Mouse (Mus musculus): ENCODE data around the gene D11Wsu47e.

DNA sequence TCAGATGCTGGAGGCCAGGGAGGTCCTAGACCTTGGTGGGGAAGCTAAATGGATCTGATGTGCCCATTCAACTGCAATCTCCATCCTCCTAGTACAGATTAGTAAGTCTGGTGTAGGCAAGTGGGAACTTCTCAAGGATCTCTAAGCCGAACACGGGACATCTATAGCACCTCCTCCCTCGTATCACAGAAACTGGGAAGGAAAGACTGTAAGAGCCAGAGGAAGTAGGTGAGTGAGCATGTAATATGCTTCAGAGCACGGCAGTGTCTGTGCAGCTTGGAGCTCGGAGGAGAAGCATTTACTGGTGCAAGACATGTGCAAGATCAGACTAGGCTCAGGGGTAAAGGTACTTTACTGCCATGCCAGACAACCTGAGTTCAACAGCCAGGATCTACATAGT is 15.4 kb upstream of the D11Wsu47e start:
- TF ChIP-seq POLR2A (IDR thresholded peaks at IDR 0.05; ENCODE audit: borderline replicate concordance, low read depth, low read length) (no peak), CTCF (IDR thresholded peaks at IDR 0.05; ENCODE audit: low read depth, low read length) (no peak)
